Mouse (Mus musculus) lung, postnatal 0 days (tissue): ENCODE measurements around the gene Tnik. TPM values are rescaled to one million over a fixed set of nuclear protein-coding genes. Genes with fewer than 3 reads are reported as not detected.

Experiments used
- ATAC-seq: fragments of 200-750 bp; cut with Nextera tagmentation; 2 replicates; pipeline ENCODE4 v1.8.0; 2017; ENCODE audit warnings: moderate library complexity
- DNase-seq: peaks from one replicate; pipeline ENCODE4 v3.0.0-alpha.2; 2016; ENCODE audit warnings: low spot score
- H3K27ac ChIP-seq: fragments of 300-500 bp; sonication (generic); 2 replicates; pipeline ENCODE4 v1.5.1; 2014; ENCODE audit warnings: antibody characterized with exemption, mild to moderate bottlenecking, low read length, mixed read lengths
- H3K27me3 ChIP-seq: fragments of 300-500 bp; sonication (generic); replicated peaks from 2 replicates; pipeline ENCODE4 v1.6.1; 2014; ENCODE audit warnings: low read length, mixed read lengths; ENCODE audit not compliant: insufficient read depth
- H3K36me3 ChIP-seq: fragments of 300-500 bp; sonication (generic); 2 replicates; pipeline ENCODE4 v1.6.1; 2014; ENCODE audit warnings: low read length, mixed read lengths; ENCODE audit not compliant: insufficient read depth
- H3K4me1 ChIP-seq: fragments of 300-500 bp; sonication (generic); 2 replicates; pipeline ENCODE4 v1.6.1; 2014; ENCODE audit warnings: antibody characterized with exemption, low read depth, low read length, mixed read lengths; ENCODE audit not compliant: insufficient read depth
- H3K4me2 ChIP-seq: fragments of 300-500 bp; sonication (generic); replicated peaks from 2 replicates; pipeline ENCODE4 v1.6.1; 2014; ENCODE audit warnings: low read depth, mild to moderate bottlenecking, low read length, moderate library complexity, mixed read lengths
- H3K4me3 ChIP-seq: fragments of 300-500 bp; sonication (generic); 2 replicates; pipeline ENCODE4 v1.5.1; 2014; ENCODE audit warnings: low read depth, low read length
- H3K9ac ChIP-seq: fragments of 300-500 bp; sonication (generic); replicated peaks from 2 replicates; pipeline ENCODE4 v1.6.1; 2014; ENCODE audit warnings: low read depth, mild to moderate bottlenecking
- H3K9me3 ChIP-seq: fragments of 300-500 bp; sonication (generic); 2 replicates; pipeline ENCODE4 v1.6.1; 2016; ENCODE audit warnings: low read length, mixed read lengths
- CTCF ChIP-seq: IDR thresholded peaks from 2 replicates; pipeline ENCODE4 v1.5.1; 2016; ENCODE audit warnings: antibody characterized with exemption, mild to moderate bottlenecking
- EP300 ChIP-seq: IDR thresholded peaks from 2 replicates; pipeline ENCODE4 v1.6.1; 2016; ENCODE audit warnings: antibody characterized with exemption, mild to moderate bottlenecking, control low read depth
- WGBS: fragments of 180-500 bp; shearing (Covaris S2); extraction: QIAGEN DNeasy Blood & Tissue Kit; methylation state at CpG from one replicate; pipeline ENCODE4 v1.1.7; 2014; 5-methylcytosine and 5-hydroxymethylcytosine counted together
- polyA plus RNA-seq: library from polyadenylated mRNA; unstranded; fragments of >200 nt; fragmentation: Nextera tagmentation; extraction: Ambion mirVana; gene quantifications from 2 replicates; pipeline ENCODE4 v1.2.1, GENCODE M21; 2015

Gene Tnik
- polyA plus RNA-seq, 1 experiment from 2014 or later, result 6.1 TPM

- TF ChIP-seq CTCF (peak; percentile 43), EP300 (no peak)
- WGBS, result 71% methylated on average over 12 of the region's 12 CpGs
- Histone ChIP-seq H3K4me1 (no peaks in the 10 kb centered on the region), H3K4me3 (no peak overlapping the region), H3K9me3 (no peaks in the 10 kb centered on the region), H3K4me2 (no peak overlapping the region), H3K27ac (no peak overlapping the region), H3K36me3 (no peaks in the 10 kb centered on the region), H3K27me3 (no peaks in the 10 kb centered on the region), H3K9ac (no peak overlapping the region)
- no peak for ATAC-seq
- DNase-seq, result peak; percentile 19
Measured at GRCm38 (mm10) chr3:28564370-28565357, 301.6 kb downstream of the Tnik start.

- no peak overlapping the region for H3K4me3 ChIP-seq
- no peak overlapping the region for H3K9ac ChIP-seq
- H3K27me3 ChIP-seq, result no peaks in the 10 kb centered on the region
- H3K4me2 ChIP-seq, result 0 out of 2 replicates have a peak overlapping the region, but pooled peaks have one; percentile 9
- WGBS, result 12% methylated on average over 15 of the region's 15 CpGs
- no peaks in the 10 kb centered on the region for H3K9me3 ChIP-seq
- H3K4me1 ChIP-seq, result no peaks in the 10 kb centered on the region
- no peak for TF ChIP-seq CTCF
- no peak for TF ChIP-seq EP300
- DNase-seq (peak; percentile 62), ATAC-seq (peak; percentile 59)
- no peaks in the 10 kb centered on the region for H3K36me3 ChIP-seq
- H3K27ac ChIP-seq, result no peak overlapping the region
Measured at GRCm38 (mm10) chr3:28577301-28577700, 314.3 kb downstream of the Tnik start.

- Histone ChIP-seq H3K4me3 (no peak overlapping the region), H3K27ac (no peak overlapping the region), H3K4me2 (no peak overlapping the region), H3K27me3 (no peaks in the 10 kb centered on the region), H3K36me3 (no peaks in the 10 kb centered on the region), H3K9me3 (no peaks in the 10 kb centered on the region), H3K9ac (no peak overlapping the region), H3K4me1 (no peaks in the 10 kb centered on the region)
- DNase-seq (no peak), ATAC-seq (no peak)
- no peak for TF ChIP-seq CTCF
- TF ChIP-seq EP300, result no peak
- 90% methylated on average over 18 of the region's 18 CpGs for whole genome bisulfite sequencing
Measured at GRCm38 (mm10) chr3:28578950-28579615, 316.1 kb downstream of the Tnik start.

- H3K36me3 ChIP-seq, result no peaks in the 10 kb centered on the region
- no peaks in the 10 kb centered on the region for H3K27me3 ChIP-seq
- no peak overlapping the region for H3K27ac ChIP-seq
- no peaks in the 10 kb centered on the region for H3K9me3 ChIP-seq
- H3K9ac ChIP-seq, result no peak overlapping the region
- H3K4me3 ChIP-seq, result no peak overlapping the region
- no peaks in the 10 kb centered on the region for H3K4me1 ChIP-seq
- no peak for TF ChIP-seq EP300
- no peak for TF ChIP-seq CTCF
- H3K4me2 ChIP-seq, result no peak overlapping the region
- DNase-seq (no peak), ATAC-seq (no peak)
- 55% methylated on average over 9 of the region's 9 CpGs for WGBS
Measured at GRCm38 (mm10) chr3:28585750-28586465, 322.9 kb downstream of the Tnik start.

GRCm38 (mm10) chr3:28587808-28588207 lies 324.8 kb downstream of the Tnik start:
- no peak overlapping the region for H3K9ac ChIP-seq
- no peak overlapping the region for H3K4me3 ChIP-seq
- ATAC-seq (no peak), DNase-seq (no peak)
- H3K27me3 ChIP-seq, result no peaks in the 10 kb centered on the region
- 61% methylated on average over 5 of the region's 5 CpGs for WGBS
- H3K4me2 ChIP-seq, result no peak overlapping the region
- no peak overlapping the region for H3K27ac ChIP-seq
- H3K36me3 ChIP-seq, result no peaks in the 10 kb centered on the region
- no peaks in the 10 kb centered on the region for H3K9me3 ChIP-seq
- TF ChIP-seq EP300 (no peak), CTCF (no peak)
- H3K4me1 ChIP-seq, result no peaks in the 10 kb centered on the region; the same call in 1 of the 2 replicates

GRCm38 (mm10) chr3:28591345-28591744 lies 328.3 kb downstream of the Tnik start:
- TF ChIP-seq EP300, result no peak
- TF ChIP-seq CTCF, result no peak
- 21% methylated on average over 7 of the region's 7 CpGs for WGBS
- H3K27ac ChIP-seq, result no peak overlapping the region
- H3K4me1 ChIP-seq, result no peaks in the 10 kb centered on the region; the same call in 1 of the 2 replicates
- no peaks in the 10 kb centered on the region for H3K27me3 ChIP-seq
- ATAC-seq (no peak), DNase-seq (no peak)
- 0 out of 2 replicates have a peak, but pooled peaks cover 3% of the 10 kb centered on the region for H3K36me3 ChIP-seq
- no peak overlapping the region for H3K9ac ChIP-seq
- H3K4me2 ChIP-seq, result no peak overlapping the region
- no peak overlapping the region for H3K4me3 ChIP-seq
- no peaks in the 10 kb centered on the region for H3K9me3 ChIP-seq
